Mouse (Mus musculus) c-Kit-positive CD71-negative TER-119-negative erythroid progenitor cells, embryonic 14.5 days (primary cell): ENCODE measurements around the gene Lgals3.
"Not testable (repeated sequence)": the region's sequence is repeated elsewhere in the genome, so short reads cannot be mapped to it uniquely, and the experiment has no call there.

Experiments used
- DNase-seq: peaks from one replicate; pipeline ENCODE4 v3.0.0-alpha.2; 2013; ENCODE audit warnings: low read depth

Gene Lgals3

DNA sequence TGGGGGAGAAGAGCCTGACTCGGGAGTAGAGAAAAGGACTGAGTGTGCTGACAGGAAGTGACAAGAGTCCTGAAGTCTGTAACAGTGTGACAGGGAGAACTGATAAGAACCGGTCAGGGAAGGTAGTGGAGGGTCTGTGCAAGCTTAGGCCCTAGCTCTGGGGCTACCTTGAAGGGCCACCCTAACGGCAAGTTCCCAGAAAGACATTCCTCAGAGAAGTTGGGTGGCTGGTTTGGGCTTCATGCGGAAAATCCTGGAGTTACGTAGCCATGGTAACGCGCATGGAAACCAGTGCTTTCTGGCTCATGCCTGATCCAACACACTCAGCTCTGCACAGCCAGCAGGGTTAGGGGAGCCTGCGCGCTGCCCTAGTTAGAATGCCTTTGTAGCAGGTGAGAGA lies at the start of gene Lgals3:
Lgals3 (plus strand) TSS at position 291 of the 400 bp plus-strand sequence.
- DNase-seq = no peak

GRCm38 (mm10) chr14:47319362-47319761 lies 48.2 kb upstream of the Lgals3 start:
- DNase-seq = no peak

- not testable (repeated sequence) for DNase-seq
These were observed 46.0 kb upstream of the Lgals3 start for GRCm38 (mm10) chr14:47321581-47321980.

DNA sequence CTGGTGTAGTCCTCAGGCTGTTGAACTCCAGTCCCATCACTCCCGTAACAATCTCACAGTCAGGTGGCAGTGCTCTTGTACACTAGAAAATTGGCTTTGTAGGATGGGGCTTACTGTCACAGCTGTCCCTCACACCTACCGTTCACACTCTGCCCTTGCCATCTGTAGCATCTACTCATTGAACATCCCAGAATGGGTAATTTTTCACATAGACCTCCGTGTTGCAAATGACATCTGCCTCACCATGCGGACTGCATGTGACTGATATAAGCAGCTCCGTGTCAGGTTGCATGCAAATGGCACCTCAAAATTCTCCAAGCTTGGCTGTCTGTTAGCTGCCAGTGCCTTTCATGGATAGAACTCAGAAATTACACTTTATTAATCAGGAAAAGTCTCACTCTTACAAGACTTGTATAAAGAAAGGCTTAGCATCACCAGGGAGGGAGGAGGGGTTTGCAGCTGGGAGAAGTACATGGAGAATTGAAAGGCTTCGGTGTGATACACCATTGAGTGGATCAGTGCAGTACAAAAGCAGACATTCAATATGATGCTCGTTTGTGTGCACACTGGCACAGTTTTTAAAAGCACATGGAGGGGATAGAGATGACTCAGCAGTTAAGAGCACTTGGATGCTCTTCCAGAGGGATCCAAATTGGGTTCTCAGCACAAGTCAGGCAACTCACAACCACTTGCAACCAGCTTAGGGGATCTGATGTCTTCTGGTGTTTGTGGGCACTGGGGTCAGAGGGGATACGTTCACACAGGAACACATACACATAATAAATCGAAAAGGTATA lies 41.4 kb upstream of the Lgals3 start:
- no peak for DNase-seq

DNA sequence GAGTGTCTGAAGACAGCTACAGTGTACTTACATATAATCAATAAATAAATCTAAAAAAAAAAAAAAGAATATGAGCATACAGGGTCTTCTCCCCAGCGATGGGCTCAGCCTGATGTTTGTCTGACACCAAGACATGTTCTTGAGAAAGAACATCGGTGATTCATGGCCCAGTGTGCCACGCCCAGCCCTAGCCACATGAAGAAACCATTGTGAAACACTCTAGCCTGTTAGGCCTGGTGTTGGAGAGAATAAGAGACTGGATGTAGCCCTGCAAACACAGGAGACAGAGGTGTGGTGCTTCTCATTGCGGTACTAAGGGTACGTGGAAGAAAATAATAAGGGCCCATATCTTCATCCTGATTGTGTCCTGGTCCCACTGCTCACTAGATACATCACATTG lies 40.2 kb upstream of the Lgals3 start:
- no peak for DNase-seq

DNA sequence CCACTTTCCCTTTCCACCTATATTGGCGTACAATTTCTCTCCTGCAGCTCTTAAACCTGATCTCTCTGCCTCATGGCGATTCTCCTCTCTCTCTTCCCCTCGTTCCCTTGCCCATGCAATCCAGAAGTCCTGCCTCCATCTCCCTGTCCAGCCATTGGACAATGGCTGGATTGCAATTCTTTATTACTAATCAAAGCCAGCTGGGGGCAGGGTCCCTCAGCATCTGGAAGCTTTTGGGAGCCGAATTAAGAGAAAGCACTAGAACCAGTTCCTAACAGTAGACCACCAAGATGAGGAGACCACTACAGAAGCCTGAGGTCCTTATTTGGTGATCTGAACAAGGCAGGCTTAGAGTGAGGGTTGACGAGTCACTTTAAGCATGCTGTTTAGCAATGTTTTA lies 35.6 kb upstream of the Lgals3 start:
- DNase-seq = no peak

DNA sequence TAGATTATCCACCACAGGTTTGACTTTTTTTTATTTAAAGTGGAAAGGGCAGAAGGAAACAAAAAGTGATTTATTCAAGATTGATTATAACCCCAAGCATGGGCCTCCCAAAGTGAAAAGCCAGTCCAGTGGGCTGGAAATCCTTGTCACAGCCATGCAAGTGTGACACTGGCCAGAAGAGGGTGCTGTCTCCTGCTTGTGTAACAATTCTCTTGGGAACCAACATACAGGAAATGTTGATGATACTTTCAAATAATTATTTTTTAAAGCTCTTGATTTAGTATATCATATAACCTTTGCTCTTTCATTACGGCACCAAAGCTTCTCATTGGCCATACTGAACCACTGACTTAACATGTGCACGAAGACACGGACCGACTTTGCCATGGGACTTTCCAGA lies 32.7 kb upstream of the Lgals3 start:
- peak; percentile 54 for DNase-seq

DNA sequence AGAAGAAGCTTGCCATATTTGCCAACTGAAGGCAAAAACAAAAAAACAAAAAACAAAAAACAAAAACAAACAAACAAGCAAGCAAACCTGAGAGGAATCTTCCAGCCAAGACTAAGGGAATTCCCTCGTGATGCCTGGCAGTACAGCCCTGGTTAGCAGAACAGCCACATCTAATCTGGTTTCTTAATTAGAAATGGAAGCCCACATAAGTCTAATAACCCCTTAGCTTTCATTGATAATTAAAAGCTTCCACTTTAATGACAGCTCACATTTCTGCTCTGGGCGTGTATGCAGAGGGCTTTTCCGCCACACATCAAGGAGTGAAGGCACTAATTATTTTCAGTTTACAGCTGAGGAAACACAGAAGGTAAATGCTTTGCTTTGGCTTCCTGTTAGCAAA lies 32.3 kb upstream of the Lgals3 start:
- no peak for DNase-seq

- DNase-seq = no peak
These were observed 27.2 kb upstream of the Lgals3 start for GRCm38 (mm10) chr14:47340231-47340925.

DNA sequence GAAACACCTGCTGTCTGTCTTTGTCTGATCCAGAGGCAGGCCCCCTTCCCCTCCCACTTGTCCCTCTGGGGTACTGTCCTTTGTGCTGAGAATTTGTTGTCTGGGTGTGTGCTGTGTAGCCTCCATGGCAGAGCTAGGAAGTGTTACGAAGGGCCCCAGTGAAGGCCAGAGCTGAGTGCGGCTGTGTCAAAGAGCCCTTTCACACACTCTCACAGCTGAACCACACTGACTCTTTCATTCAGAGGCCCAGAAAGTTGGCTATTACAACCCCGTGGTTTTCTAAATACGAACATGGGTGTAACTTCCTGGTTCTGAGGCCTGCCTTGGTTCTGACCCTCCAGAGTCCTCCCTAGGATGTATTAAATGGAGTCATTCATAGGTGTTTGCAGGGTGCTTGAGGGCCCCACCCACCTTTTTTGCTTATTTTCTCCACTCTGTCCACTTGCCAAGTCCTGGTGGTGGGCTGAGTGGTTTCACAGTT lies 25.7 kb upstream of the Lgals3 start:
- DNase-seq = no peak

- DNase-seq = no peak
These were observed 20.8 kb upstream of the Lgals3 start for GRCm38 (mm10) chr14:47346715-47347114.

GRCm38 (mm10) chr14:47350974-47351373 lies 16.6 kb upstream of the Lgals3 start:
- DNase-seq = no peak

DNA sequence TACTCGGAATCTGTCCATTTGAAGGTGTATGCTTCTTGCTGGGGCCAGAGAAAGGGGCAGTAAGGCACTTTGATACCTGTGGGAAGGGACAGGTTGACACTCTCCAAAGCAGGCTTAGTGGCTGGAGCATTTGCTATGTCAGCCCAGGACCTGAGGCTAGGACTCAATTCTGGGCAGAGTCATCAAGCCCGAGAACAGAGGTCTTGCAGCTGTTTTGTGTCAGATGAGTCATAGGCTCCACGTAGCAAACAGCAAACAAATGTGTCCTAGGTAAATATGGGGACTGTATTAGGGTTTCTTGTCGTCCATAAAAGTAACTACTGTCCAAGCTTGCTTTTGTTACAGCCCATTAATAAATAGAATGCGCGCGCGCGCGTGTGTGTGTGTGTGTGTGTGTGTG lies 15.3 kb upstream of the Lgals3 start:
- no peak for DNase-seq

- no peak for DNase-seq
These were observed 14.3 kb upstream of the Lgals3 start for GRCm38 (mm10) chr14:47353240-47353639.

- no peak for DNase-seq
These were observed 13.4 kb upstream of the Lgals3 start for GRCm38 (mm10) chr14:47354111-47354577.

GRCm38 (mm10) chr14:47354948-47355347 lies 12.6 kb upstream of the Lgals3 start:
- DNase-seq = no peak

GRCm38 (mm10) chr14:47356622-47357021 lies 10.9 kb upstream of the Lgals3 start:
- DNase-seq = no peak

- DNase-seq = no peak
These were observed 7.9 kb upstream of the Lgals3 start for GRCm38 (mm10) chr14:47359610-47360009.

GRCm38 (mm10) chr14:47361418-47361817 lies 6.1 kb upstream of the Lgals3 start:
- DNase-seq = no peak

GRCm38 (mm10) chr14:47361899-47362298 lies 5.7 kb upstream of the Lgals3 start:
- DNase-seq = no peak

- DNase-seq = peak; percentile 50
These were observed 2.7 kb upstream of the Lgals3 start for GRCm38 (mm10) chr14:47364742-47365449.

- no peak for DNase-seq
These were observed 650 bp upstream of the Lgals3 start for GRCm38 (mm10) chr14:47366881-47367321.

DNA sequence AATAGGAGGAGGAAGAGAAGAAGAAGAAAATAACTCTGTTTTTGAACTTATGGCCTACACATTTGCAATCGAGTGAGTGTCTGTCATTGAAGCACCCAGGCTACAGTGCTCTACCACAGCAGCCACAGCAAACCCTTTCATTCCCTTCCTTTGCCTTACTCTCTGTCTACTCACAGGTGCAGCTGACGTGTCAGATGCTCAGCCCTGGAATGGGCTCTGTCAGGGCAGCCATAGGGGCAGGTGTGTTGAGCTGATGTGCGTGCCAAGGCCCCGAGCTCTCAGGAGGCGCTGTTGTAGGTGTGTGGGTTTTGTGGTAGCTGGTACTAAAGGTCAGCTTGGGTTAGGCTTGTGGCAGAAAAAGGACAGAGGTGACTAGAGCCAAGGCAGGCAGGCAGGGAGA lies 2.2 kb downstream of the Lgals3 start:
- DNase-seq = no peak
